Comparison of ENCODE assay signal across 7 mouse cellular contexts in the genomic region with DNA sequence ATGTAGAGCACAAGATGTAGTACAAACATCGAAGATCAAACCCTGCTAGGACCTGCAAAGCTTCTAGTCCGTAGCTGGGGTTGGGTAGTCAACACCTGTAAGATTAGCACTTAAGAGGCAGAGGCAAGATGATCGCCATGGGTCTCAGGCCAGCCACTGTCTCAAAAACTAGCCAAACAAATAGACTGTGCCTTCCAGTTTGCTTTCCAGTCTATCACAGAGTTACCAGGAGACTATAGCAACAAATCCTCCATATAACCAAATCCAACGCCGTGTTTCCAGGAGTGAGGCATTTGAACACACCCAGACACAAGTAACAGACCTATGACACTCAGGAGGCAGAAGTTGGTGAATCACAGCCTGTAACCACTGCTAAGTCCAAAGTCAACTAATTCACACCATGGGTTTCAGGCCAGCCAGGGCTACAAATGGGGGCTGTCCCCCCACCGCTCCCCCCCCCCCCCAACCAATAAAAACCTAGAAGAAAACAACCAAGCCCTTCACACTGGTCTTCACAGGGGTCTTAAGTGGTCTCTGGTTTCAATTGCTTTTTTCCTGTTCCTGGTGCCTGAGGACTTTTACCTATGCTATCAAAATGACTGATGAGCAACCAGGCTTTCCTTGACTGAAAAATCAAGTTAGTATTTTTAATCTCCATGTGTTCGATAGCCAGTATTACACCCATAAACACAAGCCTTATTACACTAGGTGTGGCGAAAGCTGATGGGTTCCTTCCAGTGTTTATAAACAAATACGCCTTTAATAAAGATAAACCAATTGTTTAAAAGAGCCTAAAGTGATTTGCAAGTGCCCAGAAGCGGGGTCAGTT. TPM values are rescaled to one million over a fixed set of nuclear protein-coding genes. Genes with fewer than 3 reads are reported as not detected.
DNase-seq lines count a peak whose midpoint lies in the region; ATAC-seq and TF ChIP-seq lines count a peak whose summit lies in the region.

No protein-coding gene starts in this region.

- TF ChIP-seq CTCF in lung, postnatal 0 days (IDR thresholded peaks at IDR 0.05) = no peak

- no peaks in the 10 kb centered on the region for H3K9me3 ChIP-seq in lung, postnatal 0 days (ENCODE audit: low read length)
- no peaks in the 10 kb centered on the region for H3K9me3 ChIP-seq in embryonic facial prominence, embryonic 14.5 days (ENCODE audit: control insufficient read depth, low read length)
- H3K9me3 ChIP-seq in intestine, embryonic 14.5 days (ENCODE audit: control insufficient read depth, low read length) = no peaks in the 10 kb centered on the region

- H3K27ac ChIP-seq in lung, postnatal 0 days (ENCODE audit: low read length) = peak overlapping the region; percentile 29
- peak overlapping the region; percentile 35; the same call in 1 of the 2 replicates for H3K27ac ChIP-seq in embryonic facial prominence, embryonic 14.5 days (replicated peaks; ENCODE audit: low read depth, low read length)
- peak overlapping the region; percentile 64; the same call in 1 of the 2 replicates for H3K27ac ChIP-seq in intestine, embryonic 14.5 days (ENCODE audit: low read depth)

- H3K4me1 ChIP-seq in lung, postnatal 0 days (ENCODE audit: insufficient read depth, low read depth, low read length) = no peaks in the 10 kb centered on the region
- no peaks in the 10 kb centered on the region for H3K4me1 ChIP-seq in embryonic facial prominence, embryonic 14.5 days (ENCODE audit: control insufficient read depth, insufficient read depth, low read length)
- 0 out of 2 replicates have a peak, but pooled peaks cover 5% of the 10 kb centered on the region for H3K4me1 ChIP-seq in intestine, embryonic 14.5 days (replicated peaks; ENCODE audit: control insufficient read depth, insufficient read depth, low read length)

- peak overlapping the region; percentile 20; the same call in 1 of the 2 replicates for H3K9ac ChIP-seq in lung, postnatal 0 days (replicated peaks; ENCODE audit: low read depth)
- H3K9ac ChIP-seq in embryonic facial prominence, embryonic 14.5 days (ENCODE audit: low read depth, low read length) = peak overlapping the region; percentile 51
- peak overlapping the region; percentile 42 for H3K9ac ChIP-seq in intestine, embryonic 14.5 days (ENCODE audit: low read length)

- peak overlapping the region; percentile 56 for H3K4me3 ChIP-seq in lung, postnatal 0 days (ENCODE audit: low read depth, low read length)
- peak overlapping the region; percentile 45 for H3K4me3 ChIP-seq in embryonic facial prominence, embryonic 14.5 days (ENCODE audit: low read depth, low read length)
- H3K4me3 ChIP-seq in intestine, embryonic 14.5 days (ENCODE audit: low read depth, low read length) = peak overlapping the region; percentile 57

- H3K4me2 ChIP-seq in lung, postnatal 0 days (replicated peaks; ENCODE audit: low read depth, low read length) = peak overlapping the region; percentile 54
- peak overlapping the region; percentile 53 for H3K4me2 ChIP-seq in embryonic facial prominence, embryonic 14.5 days (ENCODE audit: low read depth, low read length)
- H3K4me2 ChIP-seq in intestine, embryonic 14.5 days (ENCODE audit: low read length) = peak overlapping the region; percentile 55

- 44% methylated on average over 10 of the region's 10 CpGs for WGBS in lung, postnatal 0 days
- 46% methylated on average over 10 of the region's 10 CpGs for WGBS in embryonic facial prominence, embryonic 14.5 days
- WGBS in intestine, embryonic 14.5 days = 40% methylated on average over 10 of the region's 10 CpGs

- no peak for TF ChIP-seq EP300 in lung, postnatal 0 days (IDR thresholded peaks at IDR 0.05)

- no peaks in the 10 kb centered on the region for H3K36me3 ChIP-seq in lung, postnatal 0 days (ENCODE audit: insufficient read depth, low read length)
- peaks cover 26% of the 10 kb centered on the region for H3K36me3 ChIP-seq in embryonic facial prominence, embryonic 14.5 days (ENCODE audit: control insufficient read depth, insufficient read depth, low read length)
- H3K36me3 ChIP-seq in intestine, embryonic 14.5 days (ENCODE audit: control insufficient read depth, insufficient read depth, low read length) = peaks cover 34% of the 10 kb centered on the region

- H3K27me3 ChIP-seq in lung, postnatal 0 days (replicated peaks; ENCODE audit: insufficient read depth, low read length) = no peaks in the 10 kb centered on the region
- H3K27me3 ChIP-seq in embryonic facial prominence, embryonic 14.5 days (replicated peaks; ENCODE audit: control insufficient read depth, insufficient read depth, low read length) = no peaks in the 10 kb centered on the region
- no peaks in the 10 kb centered on the region for H3K27me3 ChIP-seq in intestine, embryonic 14.5 days (replicated peaks; ENCODE audit: control insufficient read depth, insufficient read depth, low read length)

- peak; percentile 25 for ATAC-seq in lung, postnatal 0 days
- peak; percentile 17 for ATAC-seq in embryonic facial prominence, embryonic 14.5 days (ENCODE audit: low read depth)
- ATAC-seq in intestine, embryonic 14.5 days (replicated peaks; ENCODE audit: low FRiP score, low TSS enrichment, low read depth) = peak; percentile 64; the same call in 1 of the 2 replicates

- no peak for DNase-seq in lung, postnatal 0 days (ENCODE audit: low spot score)
- DNase-seq in lung, adult 18-20 months = no peak
- no peak for DNase-seq in embryonic facial prominence, embryonic 14.5 days (ENCODE audit: low spot score)
- peak; percentile 56 for DNase-seq in intestine, embryonic 14.5 days (ENCODE audit: low spot score)
- peak; percentile 25 for DNase-seq in naive thymus-derived CD4-positive, alpha-beta T cell, adult 2 months (ENCODE audit: low read depth)
- no peak for DNase-seq in spleen, postnatal 10 days (ENCODE audit: low spot score in 2 of 2)
- no peak for DNase-seq in gastrocnemius, postnatal 36 days

- intact Hi-C loops in gastrocnemius, postnatal 36 days (cut with DNase I) = loop anchor here (5.0 kb wide), 1 partner anchor 103 kb away; the partner anchor contains the start of genes Alg11 and Atp7b

RNA-seq across cellular contexts. Expression of gene Nek3, which starts 0.8 kb away (rescaled TPM):
- polyA plus RNA-seq in lung, postnatal 0 days (2015; fragmentation: Nextera tagmentation; extraction: Ambion mirVana) = 3.4 and 3.5 TPM in 2 replicates
- 4.1 and 5.8 TPM in 2 replicates for polyA plus RNA-seq in embryonic facial prominence, embryonic 14.5 days (2014; fragmentation: Nextera tagmentation; extraction: Ambion mirVana)
- 4.4 and 5.6 TPM in 2 replicates for polyA plus RNA-seq in intestine, embryonic 14.5 days (2014; fragmentation: Nextera tagmentation; extraction: Ambion mirVana)
- total RNA-seq in gastrocnemius, postnatal 36 days (2021) = 1 to 10 TPM; 2.3 to 3.3 TPM

RNA-seq across cellular contexts. Expression of gene Ckap2, which starts 20.2 kb away (rescaled TPM):
- 2.8 and 4.5 TPM in 2 replicates for polyA plus RNA-seq in lung, postnatal 0 days (2015; fragmentation: Nextera tagmentation; extraction: Ambion mirVana)
- polyA plus RNA-seq in embryonic facial prominence, embryonic 14.5 days (2014; fragmentation: Nextera tagmentation; extraction: Ambion mirVana) = 35.6 and 43.4 TPM in 2 replicates
- 50.9 and 54.9 TPM in 2 replicates for polyA plus RNA-seq in intestine, embryonic 14.5 days (2014; fragmentation: Nextera tagmentation; extraction: Ambion mirVana)
- total RNA-seq in gastrocnemius, postnatal 36 days (2021) = under 1 TPM; 0.52 to 0.64 TPM

RNA-seq across cellular contexts. Expression of gene Vps36, which starts 27.1 kb away (rescaled TPM):
- polyA plus RNA-seq in lung, postnatal 0 days (2015; fragmentation: Nextera tagmentation; extraction: Ambion mirVana) = 36.8 and 41.7 TPM in 2 replicates
- 28.4 and 31.1 TPM in 2 replicates for polyA plus RNA-seq in embryonic facial prominence, embryonic 14.5 days (2014; fragmentation: Nextera tagmentation; extraction: Ambion mirVana)
- polyA plus RNA-seq in intestine, embryonic 14.5 days (2014; fragmentation: Nextera tagmentation; extraction: Ambion mirVana) = 41.3 and 47.6 TPM in 2 replicates
- 10 to 100 TPM; 27.2 to 31.3 TPM for total RNA-seq in gastrocnemius, postnatal 36 days (2021)

RNA-seq across cellular contexts. Expression of gene Nek5, which starts 40.6 kb away (rescaled TPM):
- polyA plus RNA-seq in lung, postnatal 0 days (2015; fragmentation: Nextera tagmentation; extraction: Ambion mirVana) = 5.2 and 6.9 TPM in 2 replicates
- 0.46 and 0.67 TPM in 2 replicates for polyA plus RNA-seq in embryonic facial prominence, embryonic 14.5 days (2014; fragmentation: Nextera tagmentation; extraction: Ambion mirVana)
- polyA plus RNA-seq in intestine, embryonic 14.5 days (2014; fragmentation: Nextera tagmentation; extraction: Ambion mirVana) = 0.12 and 0.24 TPM in 2 replicates
- under 1 TPM; 0.13 to 0.30 TPM for total RNA-seq in gastrocnemius, postnatal 36 days (2021)

Comparison
In these comparisons a context has a peak if more than half of its experiments do, and no peak if none do; other contexts are left out.
1. DNase-seq: peak in intestine, embryonic 14.5 days (single experiment) and naive thymus-derived CD4-positive, alpha-beta T cell, adult 2 months (single experiment); none in lung, postnatal 0 days (single experiment), lung, adult 18-20 months (0 of 2), embryonic facial prominence, embryonic 14.5 days (single experiment), spleen, postnatal 10 days (0 of 2) and gastrocnemius, postnatal 36 days (0 of 2).
2. Peak in every context shown above with its lines, with median percentiles within 50 percentile points of each other: ATAC-seq, H3K27ac ChIP-seq, H3K4me2 ChIP-seq, H3K4me3 ChIP-seq and H3K9ac ChIP-seq.